Mouse (Mus musculus) hematopoietic stem cell, adult 5-6 weeks (primary cell): Measurements from ENCODE around the gene Mnd1. TPM values are rescaled to one million over a fixed set of nuclear protein-coding genes. Genes with fewer than 3 reads are reported as not detected.

Experiments
- ATAC-seq, 2 experiments: fragments of 125-278 bp in 1 of 2; replicated peaks in 1 of 2; 2 replicates each; pipeline ENCODE4 v1.8.0; 2016 to 2017; ENCODE audit warnings: inconsistent platforms in 2 of 2, mild to moderate bottlenecking in 2 of 2, moderate number of reproducible peaks in 2 of 2, low read depth in 1 of 2, moderate TSS enrichment in 1 of 2; ENCODE audit not compliant: low FRiP score in 2 of 2, poor library complexity in 2 of 2, severe bottlenecking in 2 of 2, insufficient read depth in 1 of 2, low TSS enrichment in 1 of 2
- total RNA-seq: library from RNA; stranded (forward); fragments of 172-1452, 232-1000 nt; gene quantifications from 2 replicates; pipeline ENCODE4 v1.2.3, GENCODE M21; 2017

Gene Mnd1
- total RNA-seq, 1 experiment from 2014 or later, result 27.5 TPM

DNA sequence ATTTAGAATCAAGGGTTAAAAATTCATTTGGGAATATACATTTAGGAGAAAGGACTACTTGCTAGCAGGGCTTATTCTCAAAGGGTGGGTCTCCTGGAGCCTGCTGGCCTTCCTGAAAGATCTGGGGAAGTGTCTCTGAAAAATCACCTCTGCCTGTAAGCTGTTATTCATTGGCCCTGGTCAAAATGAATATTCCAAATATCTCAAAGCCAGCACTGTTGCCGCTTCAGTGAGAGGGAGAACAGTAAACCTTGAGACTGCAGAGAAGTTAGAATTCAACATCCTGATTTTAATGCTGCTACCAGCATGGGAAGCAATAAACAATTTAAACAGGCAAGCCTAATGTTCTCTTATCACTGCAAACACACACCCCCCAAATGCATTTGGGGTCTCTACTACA, 117.5 kb downstream of the Mnd1 start:
- ATAC-seq, result no peak

Other genes with a start within 250 kb of the Mnd1 start
- 55.8 and 61.3 TPM in 2 replicates for gene Tmem131l, start 115.6 kb downstream of the Mnd1 start, total RNA-seq
- not detected in 2 replicates for gene Gm6525, start 18.3 kb upstream of the Mnd1 start, total RNA-seq
- gene Trim2, start 151.1 kb upstream of the Mnd1 start, total RNA-seq, result 1.4 and 3.9 TPM in 2 replicates